Mouse (Mus musculus) intestine, embryonic 14.5 days (tissue): ENCODE measurements around the gene Ap3m1. TPM values are rescaled to one million over a fixed set of nuclear protein-coding genes. Genes with fewer than 3 reads are reported as not detected.

Experiments used
- ATAC-seq: fragments of 200-750 bp; cut with Nextera tagmentation; replicated peaks from 2 replicates; pipeline ENCODE4 v1.8.0; 2017; ENCODE audit warnings: low read depth, moderate number of reproducible peaks, moderate TSS enrichment, moderate library complexity; ENCODE audit not compliant: low FRiP score, low TSS enrichment
- DNase-seq: peaks from one replicate; pipeline ENCODE4 v3.0.0-alpha.2; 2018; ENCODE audit warnings: low spot score
- H3K27ac ChIP-seq: fragments of 300-500 bp; sonication (generic); 2 replicates; pipeline ENCODE4 v1.5.1; 2014; ENCODE audit warnings: low read depth, mild to moderate bottlenecking, control low read depth
- H3K27me3 ChIP-seq: fragments of 300-500 bp; sonication (generic); replicated peaks from 2 replicates; pipeline ENCODE4 v1.6.1; 2014; ENCODE audit warnings: low read length, control low read depth; ENCODE audit not compliant: control insufficient read depth, insufficient read depth
- H3K36me3 ChIP-seq: fragments of 300-500 bp; sonication (generic); 2 replicates; pipeline ENCODE4 v1.6.1; 2014; ENCODE audit warnings: low read length, control low read depth; ENCODE audit not compliant: control insufficient read depth, insufficient read depth
- H3K4me1 ChIP-seq: fragments of 300-500 bp; sonication (generic); replicated peaks from 2 replicates; pipeline ENCODE4 v1.6.1; 2014; ENCODE audit warnings: low read length, control low read depth, mixed read lengths; ENCODE audit not compliant: control insufficient read depth, insufficient read depth
- H3K4me2 ChIP-seq: fragments of 300-500 bp; sonication (generic); 2 replicates; pipeline ENCODE4 v1.6.1; 2014; ENCODE audit warnings: low read length
- H3K4me3 ChIP-seq: fragments of 300-500 bp; sonication (generic); 2 replicates; pipeline ENCODE4 v1.5.1; 2014; ENCODE audit warnings: low read depth, low read length, control low read depth, mixed read lengths
- H3K9ac ChIP-seq: fragments of 300-500 bp; sonication (generic); 2 replicates; pipeline ENCODE4 v1.6.1; 2014; ENCODE audit warnings: mild to moderate bottlenecking, low read length
- H3K9me3 ChIP-seq: fragments of 300-500 bp; sonication (generic); 2 replicates; pipeline ENCODE4 v1.6.1; 2016; ENCODE audit warnings: low read length, control low read depth; ENCODE audit not compliant: control insufficient read depth
- WGBS: fragments of 180-500 bp; shearing (Covaris S2); extraction: QIAGEN DNeasy Blood & Tissue Kit; methylation state at CpG from one replicate; pipeline ENCODE4 v1.1.7; 2014; 5-methylcytosine and 5-hydroxymethylcytosine counted together
- polyA plus RNA-seq: library from polyadenylated mRNA; unstranded; fragments of >200 nt; fragmentation: Nextera tagmentation; extraction: Ambion mirVana; gene quantifications from 2 replicates; pipeline ENCODE4 v1.2.1, GENCODE M21; 2014

The Ap3m1 gene
- polyA plus RNA-seq, 1 experiment from 2014 or later, result 82.7 TPM

DNA sequence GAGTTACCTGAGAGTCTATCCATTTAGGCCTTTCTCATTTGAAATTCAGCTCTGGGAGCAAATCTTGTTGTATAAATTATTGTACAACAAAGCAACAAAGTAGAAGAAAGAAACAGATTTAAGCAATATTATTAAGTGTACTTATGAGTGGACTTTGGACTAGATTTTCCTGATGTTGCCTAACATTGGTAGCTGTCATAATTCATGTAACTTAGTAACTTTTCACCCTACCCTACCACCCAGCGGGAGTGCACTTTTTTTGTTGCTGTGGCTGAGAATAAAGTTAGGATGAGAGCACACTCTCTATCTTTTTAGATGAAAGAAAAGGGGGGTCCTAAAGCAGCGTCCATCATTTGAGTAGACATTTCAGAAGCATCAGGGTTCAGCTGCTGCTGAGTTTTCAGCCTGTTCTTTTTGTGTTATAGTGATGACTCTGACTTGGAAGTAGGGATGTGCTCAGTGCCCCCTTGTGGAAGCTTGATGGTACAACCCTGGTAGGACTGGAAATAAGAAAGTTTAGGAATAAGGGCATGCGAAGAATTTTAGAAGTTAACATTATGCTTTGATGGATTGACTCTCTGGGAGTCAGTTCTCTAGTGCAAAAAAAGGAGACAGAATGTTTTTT is 59.1 kb downstream of the Ap3m1 start:
- Histone ChIP-seq H3K4me1 (no peaks in the 10 kb centered on the region), H3K4me3 (no peak overlapping the region), H3K4me2 (no peak overlapping the region), H3K27me3 (no peaks in the 10 kb centered on the region), H3K9me3 (no peaks in the 10 kb centered on the region), H3K36me3 (peaks cover 12% of the 10 kb centered on the region), H3K9ac (no peak overlapping the region), H3K27ac (no peak overlapping the region)
- DNase-seq (peak; percentile 54), ATAC-seq (0 out of 2 replicates have a peak, but pooled peaks have one; percentile 27)
- WGBS, result 41% methylated on average over 3 of the region's 3 CpGs

- no peaks in the 10 kb centered on the region for H3K27me3 ChIP-seq
- H3K4me1 ChIP-seq, result no peaks in the 10 kb centered on the region
- H3K4me3 ChIP-seq, result no peak overlapping the region
- H3K27ac ChIP-seq, result no peak overlapping the region
- DNase-seq (no peak), ATAC-seq (no peak)
- H3K4me2 ChIP-seq, result no peak overlapping the region
- peaks cover 20% of the 10 kb centered on the region for H3K36me3 ChIP-seq
- 79% methylated on average over 1 of the region's 1 CpGs for WGBS
- no peaks in the 10 kb centered on the region for H3K9me3 ChIP-seq
- no peak overlapping the region for H3K9ac ChIP-seq
Measured at GRCm38 (mm10) chr14:20991492-20991891, 60.8 kb downstream of the Ap3m1 start.

- Histone ChIP-seq H3K36me3 (peaks cover 31% of the 10 kb centered on the region), H3K9me3 (no peaks in the 10 kb centered on the region), H3K27me3 (no peaks in the 10 kb centered on the region), H3K4me1 (no peaks in the 10 kb centered on the region), H3K9ac (no peak overlapping the region), H3K27ac (no peak overlapping the region), H3K4me3 (no peak overlapping the region), H3K4me2 (no peak overlapping the region)
- no peak for DNase-seq
- 45% methylated on average over 3 of the region's 3 CpGs for WGBS
- no peak for ATAC-seq
Measured at GRCm38 (mm10) chr14:20985482-20985881, 66.8 kb downstream of the Ap3m1 start.

DNA sequence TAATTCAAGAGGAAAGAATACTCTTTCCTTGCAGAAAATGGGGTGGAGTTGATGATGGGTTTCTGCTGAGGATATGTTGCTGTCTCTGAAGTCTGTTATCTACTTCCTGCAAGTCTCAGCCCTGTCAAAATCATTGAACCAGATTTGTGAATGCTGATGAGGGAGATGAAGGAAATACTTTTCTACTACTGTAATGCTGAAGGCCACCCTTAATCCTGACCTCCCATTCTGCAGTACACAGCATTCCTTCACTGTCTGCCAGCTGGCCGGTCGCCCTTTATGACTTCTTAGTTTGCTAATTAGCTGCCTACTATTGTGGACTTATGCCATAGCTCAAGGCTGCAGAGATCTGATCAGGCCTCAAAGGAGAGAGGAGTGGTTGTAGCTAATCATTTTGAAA is 68.5 kb downstream of the Ap3m1 start:
- H3K4me3 ChIP-seq, result no peak overlapping the region
- no peaks in the 10 kb centered on the region for H3K27me3 ChIP-seq
- no peak for DNase-seq
- 63% methylated on average over 2 of the region's 2 CpGs for WGBS
- no peaks in the 10 kb centered on the region for H3K9me3 ChIP-seq
- H3K9ac ChIP-seq, result no peak overlapping the region
- H3K4me2 ChIP-seq, result no peak overlapping the region
- H3K4me1 ChIP-seq, result no peaks in the 10 kb centered on the region
- ATAC-seq, result no peak
- no peak overlapping the region for H3K27ac ChIP-seq
- peaks cover 31% of the 10 kb centered on the region for H3K36me3 ChIP-seq

Other genes starting within 250 kb of the Ap3m1 start
- 1.1 and 1.3 TPM in 2 replicates for gene Plau, start 215.8 kb downstream of the Ap3m1 start, polyA plus RNA-seq
- gene Vcl, start 123.1 kb downstream of the Ap3m1 start, polyA plus RNA-seq, result 82.1 and 88.2 TPM in 2 replicates
- 180 TPM in 2 replicates for gene Adk, start 66 bp upstream of the Ap3m1 start, polyA plus RNA-seq